9 mouse cellular contexts compared by ENCODE assay signal in genomic region chr10:80322811-80323211, GRCm38 (mm10). TPM values are rescaled to one million over a fixed set of nuclear protein-coding genes. Genes with fewer than 3 reads are reported as not detected.
DNase-seq lines count a peak whose midpoint lies in the region; ATAC-seq and TF ChIP-seq lines count a peak whose summit lies in the region.
"Had no signal": no experiment of that assay in that cellular context is flagged by ENCODE, and none has a peak within 500 bp of the region (broad histone marks: within the 10 kb centered on the region; RNA-seq: fewer than 3 reads in every experiment).

No protein-coding gene starts in this region.

- peak overlapping the region; percentile 68 for H3K4me3 ChIP-seq in heart, adult 2 months
- peak overlapping the region; percentile 72 for H3K4me3 ChIP-seq in heart, embryonic 10.5 days
- H3K4me3 ChIP-seq in midbrain, embryonic 13.5 days (replicated peaks): peak overlapping the region; percentile 45

- peak overlapping the region; percentile 87 for H3K9ac ChIP-seq in heart, adult 2 months (ENCODE audit: low read depth, low read length)
- H3K9ac ChIP-seq in midbrain, embryonic 13.5 days (replicated peaks): peak overlapping the region; percentile 61

- intact Hi-C loops in heart, adult 2 months (cut with DNase I): loop anchor here (10.0 kb wide), 1 partner anchor 148 kb away; the partner anchor contains the start of genes 1600002K03Rik and Efna2

- H3K4me1 ChIP-seq in heart, adult 2 months (ENCODE audit: control insufficient read depth, insufficient read depth, low read length): peaks cover 8% of the 10 kb centered on the region
- peaks cover 50% of the 10 kb centered on the region for H3K4me1 ChIP-seq in heart, embryonic 10.5 days
- peaks cover 30% of the 10 kb centered on the region for H3K4me1 ChIP-seq in midbrain, embryonic 13.5 days (replicated peaks)

- no peak for ATAC-seq in midbrain, embryonic 13.5 days

- H3K27ac ChIP-seq in heart, adult 2 months: peak overlapping the region; percentile 12
- peak overlapping the region; percentile 76 for H3K27ac ChIP-seq in heart, embryonic 10.5 days
- H3K27ac ChIP-seq in midbrain, embryonic 13.5 days: no peak overlapping the region

- H3K9me3 ChIP-seq in heart, embryonic 10.5 days: no peaks in the 10 kb centered on the region
- no peaks in the 10 kb centered on the region for H3K9me3 ChIP-seq in midbrain, embryonic 13.5 days

- H3K36me3 ChIP-seq in heart, adult 2 months (ENCODE audit: control insufficient read depth, insufficient read depth, low read length): no peaks in the 10 kb centered on the region
- H3K36me3 ChIP-seq in heart, embryonic 10.5 days: peaks cover 15% of the 10 kb centered on the region
- peaks cover 15% of the 10 kb centered on the region for H3K36me3 ChIP-seq in midbrain, embryonic 13.5 days

- TF ChIP-seq CTCF in heart, adult 2 months (IDR thresholded peaks at IDR 0.05): 0 out of 2 replicates have a peak, but pooled peaks have one; percentile 2

- no peaks in the 10 kb centered on the region for H3K79me2 ChIP-seq in heart, adult 2 months (replicated peaks; ENCODE audit: control insufficient read depth, insufficient read depth, low read length)

- H3K27me3 ChIP-seq in heart, adult 2 months (ENCODE audit: control insufficient read depth, insufficient read depth, low read length): no peaks in the 10 kb centered on the region
- peaks cover 68% of the 10 kb centered on the region for H3K27me3 ChIP-seq in heart, embryonic 10.5 days (ENCODE audit: insufficient read depth, poor library complexity, severe bottlenecking)
- peaks cover 19% of the 10 kb centered on the region; the same call in 1 of the 2 replicates for H3K27me3 ChIP-seq in midbrain, embryonic 13.5 days

- peak overlapping the region; percentile 80 for H3K4me2 ChIP-seq in midbrain, embryonic 13.5 days (replicated peaks)

- no peak for TF ChIP-seq EP300 in heart, adult 2 months (IDR thresholded peaks at IDR 0.05; ENCODE audit: insufficient read depth, low read depth, low read length)

- peak; percentile 56 to 58 for DNase-seq in heart, adult 2 months
- no peak for DNase-seq in heart, adult 9 months (ENCODE audit: low spot score in 2 of 2)
- DNase-seq in adipocyte (ENCODE audit: low spot score): peak; percentile 23
- no peak for DNase-seq in heart, embryonic 10.5 days (ENCODE audit: low spot score)
- DNase-seq in kidney, postnatal 14 days: peak; percentile 40
- DNase-seq in gastrocnemius, postnatal 4 days (ENCODE audit: low spot score in 2 of 2): no peak
- DNase-seq in ovary, postnatal 36 days (ENCODE audit: low spot score): no peak

- 8% methylated on average over 28 of the region's 28 CpGs for WGBS in heart, adult 2 months
- WGBS in heart, embryonic 10.5 days: 9% methylated on average over 28 of the region's 28 CpGs
- WGBS in midbrain, embryonic 13.5 days: 5% methylated on average over 28 of the region's 28 CpGs

- TF ChIP-seq POLR2A in heart, adult 2 months (IDR thresholded peaks at IDR 0.05; ENCODE audit: insufficient read depth, low read depth, low read length): no peak

RNA-seq across cellular contexts. Expression of gene 2310011J03Rik, which starts 2.5 kb away (rescaled TPM):
- total RNA-seq in heart, adult 2 months (2021): 10 to 100 TPM; 13.3 to 14.5 TPM
- polyA plus RNA-seq in heart, adult 2 months (2012; rRNA removed): 27.3 and 28.9 TPM in 2 replicates
- polyA plus RNA-seq in heart, embryonic 10.5 days (2016; fragmentation: Nextera tagmentation; extraction: Ambion mirVana): 41.3 and 46.8 TPM in 2 replicates
- polyA plus RNA-seq in midbrain, embryonic 13.5 days (2015; fragmentation: Nextera tagmentation; extraction: Ambion mirVana): 27.8 and 33.4 TPM in 2 replicates
- total RNA-seq in gastrocnemius, postnatal 4 days (2021): 10 to 100 TPM; 16.7 to 17.6 TPM

RNA-seq across cellular contexts. Expression of gene Pcsk4, which starts 6.5 kb away (rescaled TPM):
- total RNA-seq in heart, adult 2 months (2021): 1 to 10 TPM; 1.4 to 1.8 TPM
- 4.5 and 4.9 TPM in 2 replicates for polyA plus RNA-seq in heart, adult 2 months (2012; rRNA removed)
- polyA plus RNA-seq in heart, embryonic 10.5 days (2016; fragmentation: Nextera tagmentation; extraction: Ambion mirVana): 1.6 and 4.0 TPM in 2 replicates
- polyA plus RNA-seq in midbrain, embryonic 13.5 days (2015; fragmentation: Nextera tagmentation; extraction: Ambion mirVana): 1.9 and 2.1 TPM in 2 replicates
- 1 to 10 TPM; 1.0 to 1.5 TPM for total RNA-seq in gastrocnemius, postnatal 4 days (2021)
- total RNA-seq: neutrophil, adult 5-6 weeks had no signal

RNA-seq across cellular contexts. Expression of gene Reep6, which starts 6.9 kb away (rescaled TPM):
- 1 to 10 TPM; 2.8 to 3.6 TPM for total RNA-seq in heart, adult 2 months (2021)
- polyA plus RNA-seq in heart, adult 2 months (2012; rRNA removed): 2.9 and 4.1 TPM in 2 replicates
- 7.1 and 18.3 TPM in 2 replicates for polyA plus RNA-seq in heart, embryonic 10.5 days (2016; fragmentation: Nextera tagmentation; extraction: Ambion mirVana)
- polyA plus RNA-seq in midbrain, embryonic 13.5 days (2015; fragmentation: Nextera tagmentation; extraction: Ambion mirVana): 3.0 and 3.1 TPM in 2 replicates
- total RNA-seq in gastrocnemius, postnatal 4 days (2021): 1 to 10 TPM; 2.7 to 4.1 TPM
- total RNA-seq: neutrophil, adult 5-6 weeks had no signal

RNA-seq across cellular contexts. Expression of gene Adamtsl5, which starts 25.4 kb away (rescaled TPM):
- total RNA-seq in heart, adult 2 months (2021): 10 to 100 TPM; 71.9 to 84.5 TPM
- 80.9 and 85.2 TPM in 2 replicates for polyA plus RNA-seq in heart, adult 2 months (2012; rRNA removed)
- polyA plus RNA-seq in heart, embryonic 10.5 days (2016; fragmentation: Nextera tagmentation; extraction: Ambion mirVana): 1.3 and 1.9 TPM in 2 replicates
- 0.39 and 0.61 TPM in 2 replicates for polyA plus RNA-seq in midbrain, embryonic 13.5 days (2015; fragmentation: Nextera tagmentation; extraction: Ambion mirVana)
- total RNA-seq in gastrocnemius, postnatal 4 days (2021): 10 to 100 TPM; 15.5 to 16.5 TPM
- total RNA-seq: neutrophil, adult 5-6 weeks had no signal

RNA-seq across cellular contexts. Expression of gene Apc2, which starts 27.0 kb away (rescaled TPM):
- 1 to 10 TPM; 2.3 to 2.6 TPM for total RNA-seq in heart, adult 2 months (2021)
- 2.4 and 2.7 TPM in 2 replicates for polyA plus RNA-seq in heart, adult 2 months (2012; rRNA removed)
- polyA plus RNA-seq in heart, embryonic 10.5 days (2016; fragmentation: Nextera tagmentation; extraction: Ambion mirVana): 0.74 and 0.78 TPM in 2 replicates
- 182 and 209 TPM in 2 replicates for polyA plus RNA-seq in midbrain, embryonic 13.5 days (2015; fragmentation: Nextera tagmentation; extraction: Ambion mirVana)
- total RNA-seq in gastrocnemius, postnatal 4 days (2021): 1 to 10 TPM in 1 of 2 experiments, under 1 TPM in 1; 0.73 to 2.1 TPM

Comparison
In these comparisons a context has a peak if more than half of its experiments do, and no peak if none do; other contexts are left out.
1. DNase-seq: peak in heart, adult 2 months (2 of 2), adipocyte (single experiment) and kidney, postnatal 14 days (single experiment); none in heart, adult 9 months (0 of 2), heart, embryonic 10.5 days (single experiment), gastrocnemius, postnatal 4 days (0 of 2) and ovary, postnatal 36 days (single experiment).
2. Peak in every context shown above with its lines, with median percentiles within 50 percentile points of each other: H3K4me3 ChIP-seq.